Mouse (Mus musculus) midbrain, embryonic 14.5 days (tissue): ENCODE measurements at regions not wholly inside any gene's neighbourhood (a gene's known extent, or its start where the extent isn't known, plus 50 kb on each side); places are given as distances from the start of the nearest gene placed in this dataset.

Experiments
- ATAC-seq: fragments of 200-750 bp; cut with Nextera tagmentation; 2 replicates; pipeline ENCODE4 v1.8.0; 2017; ENCODE audit warnings: moderate number of reproducible peaks, moderate library complexity; ENCODE audit not compliant: low FRiP score, low TSS enrichment
- DNase-seq: peaks from one replicate; pipeline ENCODE4 v3.0.0-alpha.2; 2015
- H3K27ac ChIP-seq: fragments of 300-500 bp; sonication (generic); replicated peaks from 2 replicates; pipeline ENCODE4 v1.5.1; 2014; ENCODE audit warnings: mild to moderate bottlenecking, low read depth, low read length, moderate library complexity
- H3K27me3 ChIP-seq: fragments of 300-500 bp; sonication (generic); 2 replicates; pipeline ENCODE4 v1.6.1; 2014; ENCODE audit warnings: low read length, control low read depth, mixed read lengths; ENCODE audit not compliant: control insufficient read depth, insufficient read depth
- H3K36me3 ChIP-seq: fragments of 300-500 bp; sonication (generic); 2 replicates; pipeline ENCODE4 v1.6.1; 2014; ENCODE audit warnings: low read length, control low read depth; ENCODE audit not compliant: control insufficient read depth, insufficient read depth
- H3K4me1 ChIP-seq: fragments of 300-500 bp; sonication (generic); 2 replicates; pipeline ENCODE4 v1.6.1; 2014; ENCODE audit warnings: mild to moderate bottlenecking, antibody characterized with exemption, low read length, control low read depth; ENCODE audit not compliant: control insufficient read depth, insufficient read depth
- H3K4me2 ChIP-seq: fragments of 300-500 bp; sonication (generic); 2 replicates; pipeline ENCODE4 v1.6.1; 2014; ENCODE audit warnings: mild to moderate bottlenecking, low read length, moderate library complexity
- H3K4me3 ChIP-seq: fragments of 300-500 bp; sonication (generic); replicated peaks from 2 replicates; pipeline ENCODE4 v1.5.1; 2014; ENCODE audit warnings: low read depth, low read length
- H3K9ac ChIP-seq: fragments of 300-500 bp; sonication (generic); replicated peaks from 2 replicates; pipeline ENCODE4 v1.6.1; 2014; ENCODE audit warnings: mild to moderate bottlenecking, low read length, moderate library complexity
- H3K9me3 ChIP-seq: fragments of 300-500 bp; sonication (generic); 2 replicates; pipeline ENCODE4 v1.6.1; 2016; ENCODE audit warnings: low read length, control low read depth, mixed read lengths; ENCODE audit not compliant: control insufficient read depth
- WGBS: fragments of 180-500 bp; shearing (Covaris S2); extraction: QIAGEN DNeasy Blood & Tissue Kit; methylation state at CpG from one replicate; pipeline ENCODE4 v1.1.7; 2014; 5-methylcytosine and 5-hydroxymethylcytosine counted together

GRCm38 (mm10) chr12:99635361-99635760, 72.0 kb upstream of the Foxn3 start:
- Histone ChIP-seq H3K9me3 (no peaks in the 10 kb centered on the region), H3K36me3 (no peaks in the 10 kb centered on the region), H3K4me3 (no peak overlapping the region), H3K27me3 (no peaks in the 10 kb centered on the region), H3K4me1 (peaks cover 9% of the 10 kb centered on the region), H3K9ac (no peak overlapping the region), H3K27ac (no peak overlapping the region), H3K4me2 (no peak overlapping the region)
- no peak for DNase-seq
- 82% methylated on average over 4 of the region's 4 CpGs for WGBS
- no peak for ATAC-seq

- no peak overlapping the region for H3K9ac ChIP-seq
- WGBS: 97% methylated on average over 4 of the region's 4 CpGs
- no peaks in the 10 kb centered on the region for H3K9me3 ChIP-seq
- H3K27ac ChIP-seq: no peak overlapping the region
- DNase-seq: no peak
- H3K4me2 ChIP-seq: no peak overlapping the region
- ATAC-seq: no peak
- H3K36me3 ChIP-seq: no peaks in the 10 kb centered on the region
- H3K27me3 ChIP-seq: no peaks in the 10 kb centered on the region
- H3K4me1 ChIP-seq: peaks cover 3% of the 10 kb centered on the region
- H3K4me3 ChIP-seq: no peak overlapping the region
Observed at GRCm38 (mm10) chr12:99634726-99635125, 71.3 kb upstream of the Foxn3 start.

- Histone ChIP-seq H3K4me1 (no peaks in the 10 kb centered on the region), H3K36me3 (no peaks in the 10 kb centered on the region), H3K4me3 (no peak overlapping the region), H3K27ac (no peak overlapping the region), H3K27me3 (no peaks in the 10 kb centered on the region), H3K9ac (no peak overlapping the region), H3K9me3 (no peaks in the 10 kb centered on the region), H3K4me2 (no peak overlapping the region)
- ATAC-seq (no peak), DNase-seq (no peak)
- WGBS: 94% methylated on average over 10 of the region's 10 CpGs
Observed at GRCm38 (mm10) chr12:99633678-99634077, 70.3 kb upstream of the Foxn3 start.

- WGBS: 95% methylated on average over 6 of the region's 6 CpGs
- peaks cover 5% of the 10 kb centered on the region for H3K4me1 ChIP-seq
- H3K27ac ChIP-seq: no peak overlapping the region
- H3K4me2 ChIP-seq: no peak overlapping the region
- H3K36me3 ChIP-seq: no peaks in the 10 kb centered on the region
- DNase-seq (no peak), ATAC-seq (no peak)
- no peak overlapping the region for H3K9ac ChIP-seq
- no peaks in the 10 kb centered on the region for H3K27me3 ChIP-seq
- H3K4me3 ChIP-seq: no peak overlapping the region
- no peaks in the 10 kb centered on the region for H3K9me3 ChIP-seq
Observed at GRCm38 (mm10) chr12:99632988-99633387, 69.6 kb upstream of the Foxn3 start.

GRCm38 (mm10) chr12:99629606-99630005, 66.2 kb upstream of the Foxn3 start:
- WGBS: 93% methylated on average over 4 of the region's 4 CpGs
- Histone ChIP-seq H3K4me2 (no peak overlapping the region), H3K4me3 (no peak overlapping the region), H3K4me1 (peaks cover 12% of the 10 kb centered on the region), H3K36me3 (no peaks in the 10 kb centered on the region), H3K27me3 (no peaks in the 10 kb centered on the region), H3K9me3 (no peaks in the 10 kb centered on the region), H3K9ac (no peak overlapping the region), H3K27ac (no peak overlapping the region)
- DNase-seq (no peak), ATAC-seq (no peak)

GRCm38 (mm10) chr12:99628421-99628820, 65.0 kb upstream of the Foxn3 start:
- H3K27me3 ChIP-seq: no peaks in the 10 kb centered on the region
- no peak for DNase-seq
- H3K9ac ChIP-seq: peak overlapping the region; percentile 56; the same call in 1 of the 2 replicates

GRCm38 (mm10) chr12:99627898-99628231, 64.5 kb upstream of the Foxn3 start:
- peak overlapping the region; percentile 73 for H3K4me2 ChIP-seq
- peaks cover 12% of the 10 kb centered on the region for H3K4me1 ChIP-seq
- H3K4me3 ChIP-seq: peak overlapping the region; percentile 51
- H3K9me3 ChIP-seq: no peaks in the 10 kb centered on the region
- peak overlapping the region; percentile 82 for H3K27ac ChIP-seq
- 0% methylated on average over 30 of the region's 30 CpGs for WGBS
- peak overlapping the region; percentile 56 for H3K9ac ChIP-seq
- no peaks in the 10 kb centered on the region for H3K36me3 ChIP-seq
- no peaks in the 10 kb centered on the region for H3K27me3 ChIP-seq
- DNase-seq (peak; percentile 98), ATAC-seq (peak; percentile 95)

More at GRCm38 (mm10) chr12:99628421-99628820, 65.0 kb upstream of the Foxn3 start:
- H3K4me2 ChIP-seq: peak overlapping the region; percentile 73
- H3K9me3 ChIP-seq: no peaks in the 10 kb centered on the region
- peak overlapping the region; percentile 51 for H3K4me3 ChIP-seq
- no peak for ATAC-seq
- H3K27ac ChIP-seq: peak overlapping the region; percentile 82; the same call in 1 of the 2 replicates
- peaks cover 12% of the 10 kb centered on the region for H3K4me1 ChIP-seq
- 61% methylated on average over 3 of the region's 3 CpGs for WGBS
- H3K36me3 ChIP-seq: no peaks in the 10 kb centered on the region

- Histone ChIP-seq H3K4me3 (peak overlapping the region; percentile 51), H3K4me2 (peak overlapping the region; percentile 73), H3K4me1 (peaks cover 12% of the 10 kb centered on the region), H3K27me3 (no peaks in the 10 kb centered on the region), H3K36me3 (no peaks in the 10 kb centered on the region), H3K9me3 (no peaks in the 10 kb centered on the region), H3K9ac (peak overlapping the region; percentile 56), H3K27ac (peak overlapping the region; percentile 82)
- under 1% methylated on average over 40 of the region's 40 CpGs for WGBS
- ATAC-seq (peak; percentile 29; the same call in 1 of the 2 replicates), DNase-seq (peak; percentile 72)
Observed at GRCm38 (mm10) chr12:99627201-99627897, 64.0 kb upstream of the Foxn3 start.

- Histone ChIP-seq H3K36me3 (no peaks in the 10 kb centered on the region), H3K4me2 (no peak overlapping the region), H3K4me3 (no peak overlapping the region), H3K9me3 (no peaks in the 10 kb centered on the region), H3K4me1 (peaks cover 12% of the 10 kb centered on the region), H3K27me3 (no peaks in the 10 kb centered on the region), H3K9ac (no peak overlapping the region), H3K27ac (no peak overlapping the region)
- no peak for DNase-seq
- ATAC-seq: no peak
- 89% methylated on average over 4 of the region's 4 CpGs for WGBS
Observed at GRCm38 (mm10) chr12:99626147-99626546, 62.8 kb upstream of the Foxn3 start.
